Mouse (Mus musculus): ENCODE measurements at regions not wholly inside any gene's neighbourhood (a gene's known extent, or its start where the extent isn't known, plus 50 kb on each side); places are given as distances from the start of the nearest gene placed in this dataset.

DNA sequence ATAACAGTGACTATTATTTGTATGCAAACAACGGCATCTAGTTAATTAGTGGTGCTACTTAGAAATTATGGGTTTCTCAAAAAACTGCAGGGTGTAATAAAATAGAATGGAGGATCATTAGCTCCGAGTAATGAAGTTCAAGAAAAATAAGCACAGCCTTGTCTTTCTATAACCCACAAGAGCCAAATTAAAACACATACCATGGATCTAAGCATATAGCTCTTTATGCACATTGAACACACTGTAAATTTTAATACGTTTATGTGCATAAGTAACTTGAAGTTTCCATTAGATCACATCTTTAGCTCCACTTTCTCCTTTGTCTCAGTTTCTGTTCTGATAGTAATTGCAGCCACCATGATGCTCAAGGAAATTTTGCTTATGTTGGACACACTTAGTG lies 919.5 kb downstream of the Cdh8 start:
- no peak overlapping the region for H3K4me2 ChIP-seq (replicated peaks; ENCODE audit: low read depth, low read length, severe bottlenecking)
- H3K9ac ChIP-seq (ENCODE audit: low read depth, low read length, severe bottlenecking): no peak overlapping the region
- H3K27ac ChIP-seq (replicated peaks; ENCODE audit: low read depth, low read length): no peak overlapping the region
- H3K4me3 ChIP-seq (replicated peaks; ENCODE audit: low read length): no peak overlapping the region
- H3K9me3 ChIP-seq (ENCODE audit: control insufficient read depth, low read length): no peaks in the 10 kb centered on the region
- no peak for ATAC-seq (ENCODE audit: low FRiP score, low read depth)
- DNase-seq (ENCODE audit: low spot score): no peak
- H3K27me3 ChIP-seq (ENCODE audit: control insufficient read depth, insufficient read depth, low read length): no peaks in the 10 kb centered on the region
- no peaks in the 10 kb centered on the region for H3K4me1 ChIP-seq (ENCODE audit: control insufficient read depth, insufficient read depth, low read length)
- TF ChIP-seq POLR2A (IDR thresholded peaks at IDR 0.05; ENCODE audit: borderline replicate concordance, extremely low read depth, insufficient read depth, insufficient read length): no peak
- H3K36me3 ChIP-seq (ENCODE audit: control insufficient read depth, insufficient read depth, low read length): no peaks in the 10 kb centered on the region
- 39% methylated on average over 3 of the region's 3 CpGs for WGBS

DNA sequence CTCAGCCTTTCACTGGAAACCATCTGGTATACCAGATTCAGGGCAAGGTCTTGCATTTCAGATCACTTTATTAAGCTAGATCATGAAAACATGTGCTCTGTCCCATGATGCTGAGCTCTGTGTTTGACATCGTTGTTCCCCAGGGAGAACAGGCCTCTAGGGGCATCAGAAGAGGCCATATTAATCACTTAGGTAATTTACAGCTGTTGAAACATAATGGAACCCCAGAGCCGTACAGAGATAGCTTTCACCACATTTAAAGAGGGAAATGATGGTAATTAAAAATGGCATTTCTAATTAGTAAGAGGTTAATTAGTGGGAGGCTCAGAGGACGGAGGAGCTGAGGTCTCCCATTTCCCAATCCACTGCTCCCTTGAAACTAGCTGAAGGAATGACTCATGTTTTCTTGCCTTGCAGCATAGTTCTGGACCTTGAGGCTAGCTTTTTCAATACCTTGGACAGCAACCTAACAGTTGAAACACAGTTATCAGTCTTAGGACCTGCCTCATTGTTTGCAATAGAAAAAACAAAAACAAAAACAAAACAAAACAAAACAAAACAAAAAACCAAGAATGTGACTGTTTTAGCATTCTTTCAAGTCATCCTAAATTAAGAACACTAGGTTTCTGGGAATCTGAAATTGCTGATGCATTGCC lies 952.8 kb downstream of the Cdh8 start:
- Histone ChIP-seq H3K27ac (replicated peaks; ENCODE audit: low read depth, low read length) (no peak overlapping the region), H3K4me2 (replicated peaks; ENCODE audit: low read depth, low read length, severe bottlenecking) (no peak overlapping the region), H3K4me1 (ENCODE audit: control insufficient read depth, insufficient read depth, low read length) (no peaks in the 10 kb centered on the region), H3K27me3 (ENCODE audit: control insufficient read depth, insufficient read depth, low read length) (no peaks in the 10 kb centered on the region), H3K4me3 (replicated peaks; ENCODE audit: low read length) (no peak overlapping the region), H3K9me3 (ENCODE audit: control insufficient read depth, low read length) (no peaks in the 10 kb centered on the region), H3K36me3 (ENCODE audit: control insufficient read depth, insufficient read depth, low read length) (no peaks in the 10 kb centered on the region), H3K9ac (ENCODE audit: low read depth, low read length, severe bottlenecking) (no peak overlapping the region)
- WGBS: 36% methylated on average over 3 of the region's 3 CpGs
- ATAC-seq (ENCODE audit: low FRiP score, low read depth) (no peak), DNase-seq (ENCODE audit: low spot score) (peak; percentile 24)
- no peak for TF ChIP-seq POLR2A (IDR thresholded peaks at IDR 0.05; ENCODE audit: borderline replicate concordance, extremely low read depth, insufficient read depth, insufficient read length)

DNA sequence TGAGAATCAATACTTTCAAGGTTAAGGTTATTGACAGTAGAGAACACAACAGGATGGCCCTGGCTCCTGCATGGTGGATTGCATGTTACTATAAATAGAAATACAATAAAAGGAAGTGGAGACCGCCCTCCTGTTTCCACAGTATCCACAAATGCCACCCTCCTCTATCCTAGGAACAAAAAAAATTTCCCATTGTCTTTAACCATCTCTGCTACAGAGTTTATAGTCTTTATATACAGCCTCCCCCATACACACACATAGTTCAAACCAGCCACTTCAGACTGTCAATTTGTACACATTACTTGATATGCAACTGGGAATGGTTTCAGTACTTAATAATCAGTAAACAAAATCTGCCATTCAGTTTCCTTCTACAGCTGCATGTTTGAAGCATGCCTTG lies 960.7 kb downstream of the Cdh8 start:
- no peak for TF ChIP-seq POLR2A (IDR thresholded peaks at IDR 0.05; ENCODE audit: borderline replicate concordance, extremely low read depth, insufficient read depth, insufficient read length)
- Histone ChIP-seq H3K27ac (replicated peaks; ENCODE audit: low read depth, low read length) (no peak overlapping the region), H3K27me3 (ENCODE audit: control insufficient read depth, insufficient read depth, low read length) (no peaks in the 10 kb centered on the region), H3K9ac (ENCODE audit: low read depth, low read length, severe bottlenecking) (no peak overlapping the region), H3K4me2 (replicated peaks; ENCODE audit: low read depth, low read length, severe bottlenecking) (no peak overlapping the region), H3K9me3 (ENCODE audit: control insufficient read depth, low read length) (no peaks in the 10 kb centered on the region), H3K36me3 (ENCODE audit: control insufficient read depth, insufficient read depth, low read length) (no peaks in the 10 kb centered on the region), H3K4me1 (ENCODE audit: control insufficient read depth, insufficient read depth, low read length) (no peaks in the 10 kb centered on the region), H3K4me3 (replicated peaks; ENCODE audit: low read length) (no peak overlapping the region)
- WGBS: 54% methylated on average over 1 of the region's 1 CpGs
- ATAC-seq (ENCODE audit: low FRiP score, low read depth) (no peak), DNase-seq (ENCODE audit: low spot score) (no peak)
